Mouse (Mus musculus) kidney, postnatal 14 days (tissue): ENCODE results near the gene Ddx3x.
A peak's percentile ranks its signal among the peaks of the same experiment; 100 is the strongest.
"Not testable (repeated sequence)": the region's sequence is repeated elsewhere in the genome, so short reads cannot be mapped to it uniquely, and the experiment has no call there.

Experiments used
- DNase-seq: peaks from one replicate; pipeline ENCODE4 v3.0.0; 2022; ENCODE audit warnings: mixed read lengths

Ddx3x gene

GRCm38 (mm10) chrX:13280409-13281328 lies at the start of gene Ddx3x:
Gene Ddx3x, plus strand, starts transcription at chrX:13280970.
- DNase-seq = peak; percentile 91

GRCm38 (mm10) chrX:13231243-13231642 lies 49.5 kb upstream of the Ddx3x start:
- no peak for DNase-seq

- not testable (repeated sequence) for DNase-seq
These were observed 47.9 kb upstream of the Ddx3x start for GRCm38 (mm10) chrX:13232834-13233233.

- DNase-seq = no peak
These were observed 47.1 kb upstream of the Ddx3x start for GRCm38 (mm10) chrX:13233631-13234030.

- peak; percentile 3 for DNase-seq
These were observed 46.1 kb upstream of the Ddx3x start for GRCm38 (mm10) chrX:13234709-13235108.

- DNase-seq = peak; percentile 45
These were observed 44.6 kb upstream of the Ddx3x start for GRCm38 (mm10) chrX:13236100-13236568.

- DNase-seq = no peak
These were observed 41.3 kb upstream of the Ddx3x start for GRCm38 (mm10) chrX:13239455-13239854.

GRCm38 (mm10) chrX:13240646-13241425 lies 39.9 kb upstream of the Ddx3x start:
- DNase-seq = no peak

- DNase-seq = peak; percentile 51
These were observed 39.1 kb upstream of the Ddx3x start for GRCm38 (mm10) chrX:13241426-13242319.

GRCm38 (mm10) chrX:13242320-13243096 lies 38.3 kb upstream of the Ddx3x start:
- DNase-seq = peak; percentile 92

GRCm38 (mm10) chrX:13243133-13244123 lies 37.3 kb upstream of the Ddx3x start:
- DNase-seq = no peak

- peak; percentile 38 for DNase-seq
These were observed 36.2 kb upstream of the Ddx3x start for GRCm38 (mm10) chrX:13244588-13244987.

- peak; percentile 45 for DNase-seq
These were observed 35.7 kb upstream of the Ddx3x start for GRCm38 (mm10) chrX:13245027-13245426.

- DNase-seq = no peak
These were observed 29.1 kb upstream of the Ddx3x start for GRCm38 (mm10) chrX:13251683-13252082.

- no peak for DNase-seq
These were observed 26.5 kb upstream of the Ddx3x start for GRCm38 (mm10) chrX:13254273-13254672.

GRCm38 (mm10) chrX:13263356-13263755 lies 17.4 kb upstream of the Ddx3x start:
- no peak for DNase-seq

- DNase-seq = peak; percentile 41
These were observed 5.1 kb upstream of the Ddx3x start for GRCm38 (mm10) chrX:13275519-13276137.

- DNase-seq = no peak
These were observed 1.8 kb upstream of the Ddx3x start for GRCm38 (mm10) chrX:13278996-13279395.

GRCm38 (mm10) chrX:13280037-13280408 lies 747 bp upstream of the Ddx3x start:
- DNase-seq = no peak
